Mouse (Mus musculus): ENCODE results near the gene Ldb2. TPM values are rescaled to one million over a fixed set of nuclear protein-coding genes. Genes with fewer than 3 reads are reported as not detected.

The Ldb2 gene
- polyA plus RNA-seq, 1 experiment from 2014 or later: 10.3 TPM

DNA sequence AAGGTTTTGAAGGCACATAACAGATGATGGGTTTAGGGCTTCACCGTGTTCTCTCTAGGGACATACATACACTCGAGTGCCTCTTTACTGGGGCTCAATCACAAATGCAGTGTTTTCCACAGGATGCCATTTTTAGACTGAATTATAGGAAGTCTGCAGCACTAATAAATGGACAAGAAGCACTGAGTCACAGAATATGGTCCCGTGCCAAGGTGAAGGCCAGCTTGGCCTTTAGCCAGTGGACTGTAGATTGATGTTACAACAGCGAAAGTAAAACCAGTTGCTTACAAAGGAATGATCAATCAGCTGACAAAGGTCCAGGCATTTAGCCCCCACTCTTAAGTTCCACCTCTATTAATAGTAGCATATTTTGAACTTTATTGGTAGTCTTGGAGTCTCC is 304.4 kb downstream of the Ldb2 start:
- H3K27me3 ChIP-seq (ENCODE audit: control insufficient read depth, insufficient read depth, low read length): no peaks in the 10 kb centered on the region
- no peaks in the 10 kb centered on the region for H3K36me3 ChIP-seq (ENCODE audit: control insufficient read depth, insufficient read depth, low read length)
- 66% methylated on average over 4 of the region's 4 CpGs for WGBS (ENCODE audit: insufficient replicate concordance)
- no peak overlapping the region for H3K4me2 ChIP-seq
- no peaks in the 10 kb centered on the region for H3K4me1 ChIP-seq (ENCODE audit: control insufficient read depth, insufficient read depth, low read length)
- no peak for ATAC-seq (replicated peaks; ENCODE audit: insufficient number of reproducible peaks, low FRiP score, low TSS enrichment)
- H3K9ac ChIP-seq (ENCODE audit: low read depth, low read length): no peak overlapping the region
- no peaks in the 10 kb centered on the region for H3K9me3 ChIP-seq (replicated peaks; ENCODE audit: control insufficient read depth, low read length)
- H3K27ac ChIP-seq (ENCODE audit: low read depth, low read length): no peak overlapping the region
- H3K4me3 ChIP-seq (ENCODE audit: low read depth, low read length): no peak overlapping the region

- no peaks in the 10 kb centered on the region for H3K27me3 ChIP-seq (ENCODE audit: control insufficient read depth, insufficient read depth, low read length)
- whole genome bisulfite sequencing (ENCODE audit: insufficient replicate concordance): 39% methylated on average over 9 of the region's 9 CpGs
- no peaks in the 10 kb centered on the region for H3K36me3 ChIP-seq (ENCODE audit: control insufficient read depth, insufficient read depth, low read length)
- H3K4me1 ChIP-seq (ENCODE audit: control insufficient read depth, insufficient read depth, low read length): no peaks in the 10 kb centered on the region
- no peaks in the 10 kb centered on the region for H3K9me3 ChIP-seq (replicated peaks; ENCODE audit: control insufficient read depth, low read length)
- 0 out of 2 replicates have a peak, but pooled peaks have one; percentile 14 for ATAC-seq (replicated peaks; ENCODE audit: insufficient number of reproducible peaks, low FRiP score, low TSS enrichment)
- no peak overlapping the region for H3K9ac ChIP-seq (ENCODE audit: low read depth, low read length)
- 0 out of 2 replicates have a peak overlapping the region, but pooled peaks have one; percentile 29 for H3K27ac ChIP-seq (ENCODE audit: low read depth, low read length)
- no peak overlapping the region for H3K4me2 ChIP-seq
- no peak overlapping the region for H3K4me3 ChIP-seq (ENCODE audit: low read depth, low read length)
Measured at GRCm38 (mm10) chr5:44494133-44494532, 305.3 kb downstream of the Ldb2 start.

DNA sequence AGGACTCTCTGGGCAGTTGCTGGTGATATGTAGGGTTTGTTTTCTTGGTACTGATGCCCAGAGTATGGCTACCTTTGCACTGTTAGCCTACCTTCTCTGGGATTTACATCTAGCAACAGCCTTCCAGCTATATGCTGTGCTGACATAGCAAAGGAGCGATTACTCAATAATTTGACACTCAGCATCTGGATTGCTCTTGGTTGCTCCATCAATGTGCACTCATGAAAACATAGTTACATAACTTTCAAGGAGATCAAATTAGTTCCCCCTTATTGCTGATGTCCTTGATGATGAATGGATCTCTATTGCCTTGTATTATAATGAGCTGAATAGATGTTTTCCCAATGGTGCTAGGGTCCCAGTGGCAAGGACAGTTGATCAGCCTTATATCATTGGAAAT is 308.0 kb downstream of the Ldb2 start:
- Histone ChIP-seq H3K4me2 (no peak overlapping the region), H3K4me3 (ENCODE audit: low read depth, low read length) (no peak overlapping the region), H3K36me3 (ENCODE audit: control insufficient read depth, insufficient read depth, low read length) (no peaks in the 10 kb centered on the region), H3K9me3 (replicated peaks; ENCODE audit: control insufficient read depth, low read length) (no peaks in the 10 kb centered on the region), H3K9ac (ENCODE audit: low read depth, low read length) (no peak overlapping the region), H3K27me3 (ENCODE audit: control insufficient read depth, insufficient read depth, low read length) (no peaks in the 10 kb centered on the region), H3K4me1 (ENCODE audit: control insufficient read depth, insufficient read depth, low read length) (no peaks in the 10 kb centered on the region), H3K27ac (ENCODE audit: low read depth, low read length) (no peak overlapping the region)
- ATAC-seq (replicated peaks; ENCODE audit: insufficient number of reproducible peaks, low FRiP score, low TSS enrichment): no peak
- WGBS (ENCODE audit: insufficient replicate concordance): 94% methylated on average over 1 of the region's 1 CpGs

GRCm38 (mm10) chr5:44490462-44490861 is 309.0 kb downstream of the Ldb2 start:
- Histone ChIP-seq H3K36me3 (ENCODE audit: control insufficient read depth, insufficient read depth, low read length) (no peaks in the 10 kb centered on the region), H3K27ac (ENCODE audit: low read depth, low read length) (no peak overlapping the region), H3K4me1 (ENCODE audit: control insufficient read depth, insufficient read depth, low read length) (no peaks in the 10 kb centered on the region), H3K27me3 (ENCODE audit: control insufficient read depth, insufficient read depth, low read length) (no peaks in the 10 kb centered on the region), H3K4me2 (no peak overlapping the region), H3K9me3 (replicated peaks; ENCODE audit: control insufficient read depth, low read length) (no peaks in the 10 kb centered on the region), H3K4me3 (ENCODE audit: low read depth, low read length) (no peak overlapping the region), H3K9ac (ENCODE audit: low read depth, low read length) (no peak overlapping the region)
- 86% methylated on average over 6 of the region's 6 CpGs for WGBS (ENCODE audit: insufficient replicate concordance)
- no peak for ATAC-seq (replicated peaks; ENCODE audit: insufficient number of reproducible peaks, low FRiP score, low TSS enrichment)

DNA sequence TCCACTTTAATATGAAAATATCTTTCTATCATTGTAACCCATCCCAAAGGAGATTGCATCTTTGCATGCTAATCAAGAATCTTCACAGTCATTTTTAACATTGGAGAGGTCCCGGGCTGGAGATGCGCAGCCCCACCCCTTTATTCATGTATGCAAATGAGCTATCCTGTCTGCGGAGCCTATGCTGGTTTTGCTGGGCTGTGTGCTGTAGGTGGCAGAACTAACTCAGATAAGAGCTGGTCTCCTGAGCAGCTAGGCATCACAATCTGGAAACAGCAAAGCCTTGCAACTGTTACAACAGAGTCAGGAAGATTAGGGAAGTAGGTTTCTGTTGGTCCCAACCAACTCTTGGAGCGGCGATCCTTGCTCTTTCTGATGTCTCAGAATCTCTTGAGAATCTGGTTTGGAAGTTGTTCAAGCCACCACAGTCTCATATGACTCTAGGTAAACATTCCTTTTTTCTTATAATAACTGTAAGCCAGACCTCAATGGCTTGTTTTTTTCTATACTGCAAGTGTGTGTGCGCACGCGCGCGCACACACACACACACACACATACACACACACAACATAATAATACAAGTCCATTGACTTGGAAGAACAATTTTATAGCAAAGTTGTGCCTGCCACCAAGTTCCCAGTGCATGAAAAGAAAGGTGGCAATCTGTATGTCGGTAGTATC is 315.9 kb downstream of the Ldb2 start:
- Histone ChIP-seq H3K36me3 (ENCODE audit: control insufficient read depth, insufficient read depth, low read length) (no peaks in the 10 kb centered on the region), H3K4me2 (no peak overlapping the region), H3K27ac (ENCODE audit: low read depth, low read length) (no peak overlapping the region), H3K9ac (ENCODE audit: low read depth, low read length) (no peak overlapping the region), H3K4me1 (ENCODE audit: control insufficient read depth, insufficient read depth, low read length) (no peaks in the 10 kb centered on the region), H3K27me3 (ENCODE audit: control insufficient read depth, insufficient read depth, low read length) (no peaks in the 10 kb centered on the region), H3K9me3 (replicated peaks; ENCODE audit: control insufficient read depth, low read length) (no peaks in the 10 kb centered on the region), H3K4me3 (ENCODE audit: low read depth, low read length) (no peak overlapping the region)
- ATAC-seq (replicated peaks; ENCODE audit: insufficient number of reproducible peaks, low FRiP score, low TSS enrichment): no peak
- 68% methylated on average over 11 of the region's 11 CpGs for WGBS (ENCODE audit: insufficient replicate concordance)

- no peak for ATAC-seq (replicated peaks; ENCODE audit: insufficient number of reproducible peaks, low FRiP score, low TSS enrichment)
- Histone ChIP-seq H3K4me3 (ENCODE audit: low read depth, low read length) (no peak overlapping the region), H3K4me1 (ENCODE audit: control insufficient read depth, insufficient read depth, low read length) (no peaks in the 10 kb centered on the region), H3K9me3 (replicated peaks; ENCODE audit: control insufficient read depth, low read length) (no peaks in the 10 kb centered on the region), H3K9ac (ENCODE audit: low read depth, low read length) (no peak overlapping the region), H3K27me3 (ENCODE audit: control insufficient read depth, insufficient read depth, low read length) (no peaks in the 10 kb centered on the region), H3K27ac (ENCODE audit: low read depth, low read length) (no peak overlapping the region), H3K4me2 (no peak overlapping the region), H3K36me3 (ENCODE audit: control insufficient read depth, insufficient read depth, low read length) (no peaks in the 10 kb centered on the region)
- WGBS (ENCODE audit: insufficient replicate concordance): 75% methylated on average over 4 of the region's 4 CpGs
Measured at GRCm38 (mm10) chr5:44481406-44481805, 318.1 kb downstream of the Ldb2 start.

GRCm38 (mm10) chr5:44476356-44476755 is 323.1 kb downstream of the Ldb2 start:
- no peaks in the 10 kb centered on the region for H3K4me1 ChIP-seq (ENCODE audit: control insufficient read depth, insufficient read depth, low read length)
- no peaks in the 10 kb centered on the region for H3K27me3 ChIP-seq (ENCODE audit: control insufficient read depth, insufficient read depth, low read length)
- no peaks in the 10 kb centered on the region for H3K9me3 ChIP-seq (replicated peaks; ENCODE audit: control insufficient read depth, low read length)
- no peak; the same call in 1 of the 2 replicates for ATAC-seq (replicated peaks; ENCODE audit: insufficient number of reproducible peaks, low FRiP score, low TSS enrichment)
- H3K9ac ChIP-seq (ENCODE audit: low read depth, low read length): no peak overlapping the region
- 19% methylated on average over 4 of the region's 4 CpGs for WGBS (ENCODE audit: insufficient replicate concordance)
- no peak overlapping the region for H3K27ac ChIP-seq (ENCODE audit: low read depth, low read length)
- H3K36me3 ChIP-seq (ENCODE audit: control insufficient read depth, insufficient read depth, low read length): no peaks in the 10 kb centered on the region
- no peak overlapping the region for H3K4me2 ChIP-seq
- no peak overlapping the region for H3K4me3 ChIP-seq (ENCODE audit: low read depth, low read length)

GRCm38 (mm10) chr5:44475543-44475942 is 323.9 kb downstream of the Ldb2 start:
- H3K27me3 ChIP-seq (ENCODE audit: control insufficient read depth, insufficient read depth, low read length): no peaks in the 10 kb centered on the region
- no peak for ATAC-seq (replicated peaks; ENCODE audit: insufficient number of reproducible peaks, low FRiP score, low TSS enrichment)
- no peak overlapping the region for H3K4me3 ChIP-seq (ENCODE audit: low read depth, low read length)
- 81% methylated on average over 1 of the region's 1 CpGs for WGBS (ENCODE audit: insufficient replicate concordance)
- no peaks in the 10 kb centered on the region for H3K36me3 ChIP-seq (ENCODE audit: control insufficient read depth, insufficient read depth, low read length)
- H3K4me2 ChIP-seq: no peak overlapping the region
- H3K4me1 ChIP-seq (ENCODE audit: control insufficient read depth, insufficient read depth, low read length): no peaks in the 10 kb centered on the region
- H3K9ac ChIP-seq (ENCODE audit: low read depth, low read length): no peak overlapping the region
- H3K27ac ChIP-seq (ENCODE audit: low read depth, low read length): no peak overlapping the region
- no peaks in the 10 kb centered on the region for H3K9me3 ChIP-seq (replicated peaks; ENCODE audit: control insufficient read depth, low read length)
